Mouse (Mus musculus) spleen, adult 18-20 months (tissue): ENCODE results near the gene Col13a1.

Source experiments
- DNase-seq, 2 experiments: peaks; one replicate each; pipeline ENCODE4 v3.0.0; 2022; ENCODE audit warnings: mixed read lengths in 2 of 2

The Col13a1 gene

GRCm38 (mm10) chr10:61891138-61891537, 87.8 kb downstream of the Col13a1 start:
- no peak for DNase-seq

- no peak for DNase-seq
These were observed 88.6 kb downstream of the Col13a1 start for GRCm38 (mm10) chr10:61890294-61890693.

GRCm38 (mm10) chr10:61879427-61879826, 99.5 kb downstream of the Col13a1 start:
- DNase-seq = no peak

- peak in 1 of 2 experiments; percentile 43 for DNase-seq
These were observed 101.1 kb downstream of the Col13a1 start for GRCm38 (mm10) chr10:61877787-61878186.

- DNase-seq = no peak
These were observed 109.1 kb downstream of the Col13a1 start for GRCm38 (mm10) chr10:61869796-61870195.

- DNase-seq = no peak
These were observed 112.8 kb downstream of the Col13a1 start for GRCm38 (mm10) chr10:61866045-61866580.

- no peak for DNase-seq
These were observed 119.5 kb downstream of the Col13a1 start for GRCm38 (mm10) chr10:61859451-61859850.

GRCm38 (mm10) chr10:61855139-61855675, 123.7 kb downstream of the Col13a1 start:
- no peak for DNase-seq

GRCm38 (mm10) chr10:61852824-61853223, 126.1 kb downstream of the Col13a1 start:
- DNase-seq = no peak

- DNase-seq = no peak
These were observed 130.4 kb downstream of the Col13a1 start for GRCm38 (mm10) chr10:61848553-61848952.

- no peak for DNase-seq
These were observed 133.4 kb downstream of the Col13a1 start for GRCm38 (mm10) chr10:61845476-61845875.

- DNase-seq = no peak
These were observed 134.4 kb downstream of the Col13a1 start for GRCm38 (mm10) chr10:61844475-61844874.

- DNase-seq = no peak
These were observed 136.6 kb downstream of the Col13a1 start for GRCm38 (mm10) chr10:61842261-61842660.

GRCm38 (mm10) chr10:61839326-61839725, 139.6 kb downstream of the Col13a1 start:
- no peak for DNase-seq

- no peak for DNase-seq
These were observed 140.1 kb downstream of the Col13a1 start for GRCm38 (mm10) chr10:61838769-61839168.

- DNase-seq = no peak
These were observed 141.6 kb downstream of the Col13a1 start for GRCm38 (mm10) chr10:61837286-61837685.

GRCm38 (mm10) chr10:61834288-61834687, 144.6 kb downstream of the Col13a1 start:
- DNase-seq = no peak

GRCm38 (mm10) chr10:61832713-61833112, 146.2 kb downstream of the Col13a1 start:
- DNase-seq = no peak

GRCm38 (mm10) chr10:61831741-61832140, 147.2 kb downstream of the Col13a1 start:
- no peak for DNase-seq

GRCm38 (mm10) chr10:61831251-61831650, 147.7 kb downstream of the Col13a1 start:
- DNase-seq = no peak

GRCm38 (mm10) chr10:61830817-61831216, 148.1 kb downstream of the Col13a1 start:
- DNase-seq = no peak

- no peak for DNase-seq
These were observed 149.9 kb downstream of the Col13a1 start for GRCm38 (mm10) chr10:61829046-61829445.

- DNase-seq = no peak
These were observed 150.7 kb downstream of the Col13a1 start for GRCm38 (mm10) chr10:61827950-61828936.
